Mouse (Mus musculus) liver, embryonic 13.5 days (tissue): ENCODE results near the gene Gm17349. TPM values are rescaled to one million over a fixed set of nuclear protein-coding genes. Genes with fewer than 3 reads are reported as not detected.

Source experiments
- ATAC-seq: fragments of 200-750 bp; cut with Nextera tagmentation; 2 replicates; pipeline ENCODE4 v1.8.0; 2017; ENCODE audit warnings: low read depth, mild to moderate bottlenecking, moderate number of reproducible peaks, moderate library complexity
- DNase-seq: peaks from one replicate; pipeline ENCODE4 v3.0.0; 2022
- H3K27ac ChIP-seq: fragments of 300-500 bp; sonication (generic); 2 replicates; pipeline ENCODE4 v1.5.1; 2015; ENCODE audit warnings: moderate library complexity, mild to moderate bottlenecking, inconsistent platforms
- H3K27me3 ChIP-seq: fragments of 300-500 bp; sonication (generic); 2 replicates; pipeline ENCODE4 v1.6.1; 2015; ENCODE audit warnings: mild to moderate bottlenecking, inconsistent platforms
- H3K36me3 ChIP-seq: fragments of 300-500 bp; sonication (generic); 2 replicates; pipeline ENCODE4 v1.6.1; 2015; ENCODE audit warnings: mild to moderate bottlenecking, inconsistent platforms
- H3K4me1 ChIP-seq: fragments of 300-500 bp; sonication (generic); replicated peaks from 2 replicates; pipeline ENCODE4 v1.6.1; 2015; ENCODE audit warnings: inconsistent platforms
- H3K4me2 ChIP-seq: fragments of 300-500 bp; sonication (generic); 2 replicates; pipeline ENCODE4 v1.6.1; 2015; ENCODE audit warnings: inconsistent platforms, mild to moderate bottlenecking, moderate library complexity
- H3K4me3 ChIP-seq: fragments of 300-500 bp; sonication (generic); replicated peaks from 2 replicates; pipeline ENCODE4 v1.5.1; 2015; ENCODE audit warnings: mild to moderate bottlenecking, inconsistent platforms
- H3K9ac ChIP-seq: fragments of 300-500 bp; sonication (generic); 2 replicates; pipeline ENCODE4 v1.6.1; 2015; ENCODE audit warnings: mild to moderate bottlenecking, inconsistent platforms
- H3K9me3 ChIP-seq: fragments of 300-500 bp; sonication (generic); replicated peaks from 2 replicates; pipeline ENCODE4 v1.6.1; 2016; ENCODE audit warnings: inconsistent platforms
- WGBS: fragments of 180-500 bp; shearing (Covaris S2); methylation state at CpG from one replicate; pipeline ENCODE4 v1.1.7; 2015; ENCODE audit not compliant: insufficient replicate concordance; 5-methylcytosine and 5-hydroxymethylcytosine counted together
- polyA plus RNA-seq: library from polyadenylated mRNA; unstranded; fragments of >200 nt; fragmentation: Nextera tagmentation; extraction: Ambion mirVana; gene quantifications from 2 replicates; pipeline ENCODE4 v1.2.1, GENCODE M21; 2015

The Gm17349 gene
- polyA plus RNA-seq, 1 experiment from 2014 or later, result not detected

DNA sequence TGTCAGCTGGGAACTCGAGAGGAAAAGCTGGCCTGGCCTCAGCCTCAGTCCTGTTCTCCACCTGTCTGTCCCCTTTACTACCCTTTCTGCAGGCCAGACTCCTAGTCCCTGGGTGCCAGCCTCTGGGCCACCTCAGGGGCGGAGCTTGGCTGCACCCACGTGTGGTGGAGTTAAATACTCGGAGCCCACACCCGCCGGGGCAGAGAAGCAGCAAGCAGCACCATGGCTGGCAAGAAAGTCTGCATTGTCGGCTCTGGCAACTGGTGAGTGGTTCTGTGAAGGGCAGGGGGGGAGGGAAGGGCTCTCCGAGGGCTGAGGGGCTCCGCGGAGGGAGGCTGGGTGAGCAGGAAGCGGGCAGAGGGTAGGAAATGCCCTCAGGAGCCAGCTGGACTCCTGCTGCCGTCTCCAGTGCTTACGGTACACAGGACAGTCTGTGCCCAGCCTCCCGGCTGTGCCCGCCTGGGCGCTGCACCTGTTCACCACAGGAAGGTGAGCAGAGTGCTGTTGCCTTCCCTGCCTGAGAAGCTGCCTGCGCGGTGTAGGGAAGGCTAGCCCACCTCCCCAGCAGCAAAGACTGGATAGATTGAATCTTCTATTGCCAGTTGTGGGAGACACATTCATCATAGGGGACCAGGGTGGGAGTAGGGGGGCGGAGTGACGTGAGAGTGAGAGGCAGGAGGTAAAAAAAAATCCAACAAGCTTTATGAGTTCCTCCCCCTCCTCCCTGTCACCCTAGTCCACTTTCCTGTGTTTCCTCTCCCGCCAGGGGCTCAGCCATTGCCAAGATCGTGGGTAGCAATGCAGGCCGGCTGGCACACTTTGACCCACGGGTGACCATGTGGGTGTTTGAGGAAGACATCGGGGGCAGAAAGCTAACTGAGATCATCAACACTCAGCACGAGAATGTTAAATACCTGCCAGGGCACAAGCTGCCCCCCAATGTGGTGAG, 12.4 kb upstream of the Gm17349 start, which contains the start of gene Gpd1:
Gpd1 (plus strand) TSS at position 130 of the 949 bp plus-strand sequence.
- no peak for ATAC-seq
- 63% methylated on average over 26 of the region's 26 CpGs for WGBS
- no peak for DNase-seq
- H3K27me3 ChIP-seq, result no peaks in the 10 kb centered on the region
- no peak within 1 kb of the TSS for H3K9ac ChIP-seq
- H3K4me2 ChIP-seq, result peak within 1 kb of the TSS; percentile 34
- peak within 1 kb of the TSS; percentile 27 for H3K4me3 ChIP-seq
- H3K4me1 ChIP-seq, result peaks cover 40% of the 10 kb centered on the region
- peak within 1 kb of the TSS; percentile 65; the same call in 1 of the 2 replicates for H3K27ac ChIP-seq
- H3K36me3 ChIP-seq, result peaks cover 22% of the 10 kb centered on the region
- H3K9me3 ChIP-seq, result no peaks in the 10 kb centered on the region

DNA sequence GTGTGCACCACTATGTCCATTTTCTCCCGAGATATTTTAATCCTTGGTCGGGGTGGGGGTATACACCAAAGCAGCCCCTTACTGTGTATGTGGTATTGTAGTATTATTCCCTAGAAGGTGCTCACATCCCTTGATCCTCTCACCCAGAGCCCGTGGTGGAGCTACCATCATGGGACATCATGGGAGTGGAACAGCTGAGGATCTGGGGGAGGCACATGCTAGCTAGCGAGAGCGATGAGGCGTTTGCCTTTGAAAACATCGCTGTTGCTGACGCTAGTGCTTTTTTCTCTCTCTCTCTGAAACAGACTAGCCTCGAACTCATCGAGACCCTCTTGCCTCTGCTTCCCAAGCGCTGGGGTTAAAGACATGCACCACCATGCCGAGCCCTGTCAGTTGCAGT, 11.5 kb upstream of the Gm17349 start:
- no peak overlapping the region for H3K4me3 ChIP-seq
- 80% methylated on average over 12 of the region's 12 CpGs for WGBS
- no peak overlapping the region for H3K9ac ChIP-seq
- H3K36me3 ChIP-seq, result peaks cover 30% of the 10 kb centered on the region
- peaks cover 35% of the 10 kb centered on the region for H3K4me1 ChIP-seq
- no peak for DNase-seq
- no peak overlapping the region for H3K4me2 ChIP-seq
- ATAC-seq, result no peak
- H3K27me3 ChIP-seq, result no peaks in the 10 kb centered on the region
- H3K27ac ChIP-seq, result no peak overlapping the region
- H3K9me3 ChIP-seq, result no peaks in the 10 kb centered on the region

- H3K27ac ChIP-seq, result peak overlapping the region; percentile 65
- H3K4me3 ChIP-seq, result no peak overlapping the region
- no peak overlapping the region for H3K9ac ChIP-seq
- H3K27me3 ChIP-seq, result no peaks in the 10 kb centered on the region
- DNase-seq (no peak), ATAC-seq (no peak)
- peaks cover 36% of the 10 kb centered on the region for H3K4me1 ChIP-seq
- WGBS, result 61% methylated on average over 11 of the region's 11 CpGs
- no peaks in the 10 kb centered on the region for H3K9me3 ChIP-seq
- H3K36me3 ChIP-seq, result peaks cover 37% of the 10 kb centered on the region
- no peak overlapping the region for H3K4me2 ChIP-seq
Observed at GRCm38 (mm10) chr15:99715982-99716746, 10.9 kb upstream of the Gm17349 start.

DNA sequence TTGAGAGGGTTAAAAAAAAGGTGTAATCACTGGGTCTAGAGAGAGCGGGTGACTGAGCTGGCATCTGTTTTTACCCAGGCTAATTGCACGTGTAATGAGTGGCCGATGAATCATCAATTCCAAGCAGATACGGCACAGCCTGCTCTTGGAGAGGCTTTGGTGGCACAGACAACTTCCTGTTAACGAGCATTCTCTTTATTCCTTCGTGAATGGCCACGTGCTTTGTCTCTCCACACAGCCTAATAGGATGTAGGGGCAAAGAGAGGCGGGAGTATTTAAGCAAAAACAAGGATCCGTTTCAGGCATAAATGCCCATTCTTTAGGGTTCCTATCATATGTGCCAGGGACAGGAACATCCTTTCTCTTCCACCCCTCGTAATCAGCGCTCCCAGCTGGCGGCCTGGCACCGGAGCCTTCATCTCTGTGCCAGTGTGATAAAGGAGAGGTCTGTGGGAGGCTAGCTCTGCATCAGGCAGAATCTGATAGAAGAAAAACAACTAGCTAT, 10.1 kb upstream of the Gm17349 start:
- Histone ChIP-seq H3K9ac (no peak overlapping the region), H3K9me3 (no peaks in the 10 kb centered on the region), H3K4me2 (no peak overlapping the region), H3K27me3 (no peaks in the 10 kb centered on the region), H3K27ac (peak overlapping the region; percentile 65; the same call in 1 of the 2 replicates), H3K4me1 (peaks cover 42% of the 10 kb centered on the region), H3K36me3 (peaks cover 40% of the 10 kb centered on the region), H3K4me3 (no peak overlapping the region)
- DNase-seq (no peak), ATAC-seq (0 out of 2 replicates have a peak, but pooled peaks have one; percentile 22)
- WGBS, result 57% methylated on average over 13 of the region's 13 CpGs

GRCm38 (mm10) chr15:99714858-99715257, 9.6 kb upstream of the Gm17349 start:
- DNase-seq (peak; percentile 45), ATAC-seq (0 out of 2 replicates have a peak, but pooled peaks have one; percentile 19)
- Histone ChIP-seq H3K27me3 (no peaks in the 10 kb centered on the region), H3K4me3 (no peak overlapping the region), H3K9me3 (no peaks in the 10 kb centered on the region), H3K9ac (no peak overlapping the region), H3K4me2 (no peak overlapping the region), H3K27ac (no peak overlapping the region), H3K36me3 (peaks cover 42% of the 10 kb centered on the region), H3K4me1 (peaks cover 46% of the 10 kb centered on the region)
- 39% methylated on average over 7 of the region's 7 CpGs for WGBS

DNA sequence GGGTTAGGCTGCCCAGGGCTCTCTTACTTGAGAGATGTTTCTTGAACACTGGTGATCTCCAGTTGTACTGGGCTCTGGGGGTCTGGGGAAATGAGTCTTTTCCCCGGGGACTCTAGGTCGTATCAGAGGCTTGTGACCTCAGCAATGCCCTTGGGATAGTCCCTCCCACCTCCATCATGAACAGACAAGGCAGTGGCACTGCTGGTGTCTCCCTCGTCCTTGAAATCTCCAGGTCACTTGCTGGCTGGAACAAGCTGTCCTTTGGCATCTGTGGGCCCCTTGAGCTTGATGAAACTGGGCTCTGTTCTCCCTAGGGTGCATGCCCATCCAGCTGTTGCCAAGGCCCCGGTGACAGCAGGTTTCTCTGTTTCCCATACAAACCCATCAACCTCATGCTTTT, 8.9 kb upstream of the Gm17349 start:
- H3K4me2 ChIP-seq, result no peak overlapping the region
- H3K9me3 ChIP-seq, result no peaks in the 10 kb centered on the region
- 61% methylated on average over 4 of the region's 4 CpGs for WGBS
- no peak overlapping the region for H3K4me3 ChIP-seq
- DNase-seq, result no peak
- ATAC-seq, result no peak
- peaks cover 46% of the 10 kb centered on the region for H3K4me1 ChIP-seq
- no peaks in the 10 kb centered on the region for H3K27me3 ChIP-seq
- H3K27ac ChIP-seq, result no peak overlapping the region
- H3K9ac ChIP-seq, result no peak overlapping the region
- peaks cover 48% of the 10 kb centered on the region for H3K36me3 ChIP-seq

DNA sequence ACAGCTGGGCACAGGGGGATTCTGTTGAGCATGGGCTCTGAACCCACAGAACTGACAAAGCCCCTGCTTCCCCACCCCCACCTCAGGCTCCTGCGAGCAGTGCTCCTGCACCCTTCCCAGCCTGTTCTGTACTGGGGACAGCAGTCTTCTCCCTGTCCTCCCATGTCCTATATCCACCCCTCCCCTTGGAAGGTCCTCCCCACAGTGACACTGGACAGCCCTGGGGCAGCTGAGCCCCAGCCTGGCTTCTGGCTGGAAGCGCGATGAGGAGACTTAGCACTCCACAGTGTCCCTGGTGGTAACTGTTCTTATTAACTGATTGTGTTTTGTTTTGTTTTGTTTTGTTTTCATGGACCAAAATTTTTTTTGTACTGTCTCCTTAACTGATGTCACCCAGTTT, 8.3 kb upstream of the Gm17349 start:
- Histone ChIP-seq H3K4me3 (no peak overlapping the region), H3K9ac (no peak overlapping the region), H3K36me3 (peaks cover 55% of the 10 kb centered on the region), H3K27me3 (no peaks in the 10 kb centered on the region), H3K4me1 (peaks cover 43% of the 10 kb centered on the region), H3K27ac (no peak overlapping the region), H3K9me3 (no peaks in the 10 kb centered on the region), H3K4me2 (no peak overlapping the region)
- ATAC-seq (no peak), DNase-seq (no peak)
- WGBS, result 91% methylated on average over 3 of the region's 3 CpGs

GRCm38 (mm10) chr15:99712666-99713559, 7.6 kb upstream of the Gm17349 start:
- Histone ChIP-seq H3K27me3 (no peaks in the 10 kb centered on the region), H3K27ac (0 out of 2 replicates have a peak overlapping the region, but pooled peaks have one; percentile 1), H3K9me3 (no peaks in the 10 kb centered on the region), H3K4me2 (no peak overlapping the region), H3K4me3 (no peak overlapping the region), H3K9ac (no peak overlapping the region), H3K36me3 (peaks cover 61% of the 10 kb centered on the region), H3K4me1 (peaks cover 43% of the 10 kb centered on the region)
- DNase-seq (no peak), ATAC-seq (no peak)
- WGBS, result 74% methylated on average over 13 of the region's 13 CpGs

GRCm38 (mm10) chr15:99711491-99711890, 6.2 kb upstream of the Gm17349 start:
- 57% methylated on average over 3 of the region's 3 CpGs for WGBS
- H3K27ac ChIP-seq, result no peak overlapping the region
- peaks cover 74% of the 10 kb centered on the region for H3K36me3 ChIP-seq
- peaks cover 36% of the 10 kb centered on the region for H3K4me1 ChIP-seq
- ATAC-seq (no peak), DNase-seq (no peak)
- H3K9ac ChIP-seq, result no peak overlapping the region
- no peaks in the 10 kb centered on the region for H3K27me3 ChIP-seq
- H3K4me2 ChIP-seq, result no peak overlapping the region
- H3K9me3 ChIP-seq, result no peaks in the 10 kb centered on the region
- H3K4me3 ChIP-seq, result no peak overlapping the region

- H3K4me2 ChIP-seq, result no peak overlapping the region
- no peak overlapping the region for H3K4me3 ChIP-seq
- WGBS, result 76% methylated on average over 10 of the region's 10 CpGs
- DNase-seq (no peak), ATAC-seq (no peak)
- H3K4me1 ChIP-seq, result peaks cover 26% of the 10 kb centered on the region
- no peak overlapping the region for H3K27ac ChIP-seq
- peaks cover 78% of the 10 kb centered on the region for H3K36me3 ChIP-seq
- no peak overlapping the region for H3K9ac ChIP-seq
- no peaks in the 10 kb centered on the region for H3K27me3 ChIP-seq
- no peaks in the 10 kb centered on the region for H3K9me3 ChIP-seq
Observed at GRCm38 (mm10) chr15:99710221-99711190, 5.2 kb upstream of the Gm17349 start.
